Mouse (Mus musculus) limb, embryonic 10.5 days (tissue): ENCODE data around the gene Lhfpl2. TPM values are rescaled to one million over a fixed set of nuclear protein-coding genes. Genes with fewer than 3 reads are reported as not detected.

ENCODE experiments used
- DNase-seq: peaks from one replicate; pipeline ENCODE4 v3.0.0-alpha.2; 2017; ENCODE audit warnings: low spot score
- H3K27ac ChIP-seq: fragments of 300-500 bp; sonication (generic); 2 replicates; pipeline ENCODE4 v1.5.1; 2016; ENCODE audit warnings: mild to moderate bottlenecking
- H3K27me3 ChIP-seq: fragments of 300-500 bp; sonication (generic); 2 replicates; pipeline ENCODE4 v1.6.1; 2016; ENCODE audit warnings: low read depth, mild to moderate bottlenecking; ENCODE audit not compliant: poor library complexity, severe bottlenecking
- H3K36me3 ChIP-seq: fragments of 300-500 bp; sonication (generic); 2 replicates; pipeline ENCODE4 v1.6.1; 2016; ENCODE audit warnings: mild to moderate bottlenecking, moderate library complexity
- H3K4me1 ChIP-seq: fragments of 300-500 bp; sonication (generic); 2 replicates; pipeline ENCODE4 v1.6.1; 2016
- H3K4me3 ChIP-seq: fragments of 300-500 bp; sonication (generic); 2 replicates; pipeline ENCODE4 v1.5.1; 2016; ENCODE audit warnings: mild to moderate bottlenecking, moderate library complexity
- H3K9me3 ChIP-seq: fragments of 300-500 bp; sonication (generic); replicated peaks from 2 replicates; pipeline ENCODE4 v1.6.1; 2016; ENCODE audit warnings: mild to moderate bottlenecking
- WGBS: fragments of 180-500 bp; shearing (Covaris S2); methylation state at CpG from one replicate; pipeline ENCODE4 v1.1.7; 2016; 5-methylcytosine and 5-hydroxymethylcytosine counted together
- polyA plus RNA-seq: library from polyadenylated mRNA; unstranded; fragments of >200 nt; fragmentation: Nextera tagmentation; extraction: Ambion mirVana; gene quantifications from 2 replicates; pipeline ENCODE4 v1.2.1, GENCODE M21; 2016

The Lhfpl2 gene
- polyA plus RNA-seq, 1 experiment from 2014 or later, result 44.0 TPM

DNA sequence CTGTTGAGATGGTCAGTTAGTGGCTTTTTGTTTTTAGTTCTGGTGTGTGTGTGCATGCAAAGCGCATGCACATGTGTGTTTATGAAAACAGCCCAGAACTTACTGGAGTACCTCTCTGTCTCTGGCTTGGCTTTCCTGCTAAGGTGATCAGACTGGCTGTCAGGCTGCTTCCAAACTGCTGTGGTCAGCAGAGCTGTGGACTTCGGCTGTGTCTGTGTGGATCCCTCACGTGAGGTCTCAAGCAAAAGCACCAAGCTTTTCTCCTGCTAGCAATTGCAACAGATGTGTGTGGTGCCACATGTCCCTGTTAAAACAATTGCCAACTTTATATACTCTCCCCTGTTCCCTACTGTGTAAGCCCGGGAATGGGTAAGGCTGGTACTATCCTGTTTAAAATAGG, 82.8 kb downstream of the Lhfpl2 start:
- Histone ChIP-seq H3K36me3 (peaks cover 4% of the 10 kb centered on the region; the same call in 1 of the 2 replicates), H3K9me3 (no peaks in the 10 kb centered on the region), H3K27me3 (no peaks in the 10 kb centered on the region), H3K4me3 (no peak overlapping the region), H3K27ac (peak overlapping the region; percentile 37; the same call in 1 of the 2 replicates), H3K4me1 (peaks cover 79% of the 10 kb centered on the region)
- no peak for DNase-seq
- WGBS, result 89% methylated on average over 4 of the region's 4 CpGs

DNA sequence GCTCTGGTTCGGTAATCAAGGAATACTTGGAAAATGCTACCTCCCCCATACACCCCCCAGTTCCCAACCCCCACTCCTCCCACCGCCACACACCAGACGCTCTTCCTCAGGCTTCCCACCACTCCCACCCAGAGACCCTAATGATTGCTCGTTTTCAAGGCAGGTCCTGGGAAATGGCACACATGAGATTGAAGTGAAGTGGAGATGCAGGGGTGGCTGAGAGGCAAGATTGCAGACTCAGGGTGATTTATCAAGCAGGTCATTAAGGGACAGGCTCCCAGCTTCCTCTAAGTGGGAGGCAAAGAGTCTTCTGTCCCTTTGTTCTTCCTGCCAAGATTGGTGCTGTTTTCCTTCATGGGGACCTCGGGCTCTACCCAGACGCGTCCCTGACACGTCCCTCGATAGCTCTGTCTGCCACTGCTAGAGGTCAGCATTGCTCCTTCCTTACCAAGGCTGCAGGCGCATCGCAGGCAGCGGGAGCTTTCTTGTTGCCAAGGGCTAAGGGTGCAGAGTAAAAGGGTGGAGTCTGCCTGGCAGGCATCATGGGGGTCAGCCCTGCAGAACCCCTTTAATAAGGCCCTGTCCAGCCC, 85.6 kb downstream of the Lhfpl2 start:
- peak; percentile 45 for DNase-seq
- no peaks in the 10 kb centered on the region for H3K9me3 ChIP-seq
- H3K27ac ChIP-seq, result peak overlapping the region; percentile 66; the same call in 1 of the 2 replicates
- 4% methylated on average over 12 of the region's 12 CpGs for WGBS
- H3K36me3 ChIP-seq, result 0 out of 2 replicates have a peak, but pooled peaks cover under 1% of the 10 kb centered on the region
- no peak overlapping the region for H3K4me3 ChIP-seq
- peaks cover 65% of the 10 kb centered on the region for H3K4me1 ChIP-seq
- no peaks in the 10 kb centered on the region for H3K27me3 ChIP-seq

DNA sequence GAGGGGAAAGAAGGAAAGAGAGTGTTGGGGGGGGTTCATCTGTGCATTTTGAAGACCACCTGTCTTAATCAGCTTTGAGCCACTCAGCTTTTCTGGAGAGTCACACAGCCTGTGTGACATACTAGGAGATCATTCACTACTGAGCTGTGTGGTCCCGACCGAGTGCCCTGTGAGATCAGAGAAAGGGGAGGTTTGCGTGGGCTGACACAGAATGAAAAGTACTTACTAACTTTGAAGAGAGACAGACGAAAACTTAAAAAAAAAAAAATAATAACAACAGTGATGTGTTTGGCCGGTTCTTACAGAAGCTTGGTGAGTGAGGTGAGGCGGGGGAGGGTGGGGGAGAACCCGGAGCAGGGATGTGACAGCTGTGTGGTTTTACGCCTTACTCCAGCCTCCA, 86.9 kb downstream of the Lhfpl2 start:
- no peak overlapping the region for H3K27ac ChIP-seq
- 52% methylated on average over 8 of the region's 8 CpGs for WGBS
- peaks cover 56% of the 10 kb centered on the region for H3K4me1 ChIP-seq
- H3K36me3 ChIP-seq, result no peaks in the 10 kb centered on the region
- H3K9me3 ChIP-seq, result no peaks in the 10 kb centered on the region
- no peak for DNase-seq
- H3K4me3 ChIP-seq, result no peak overlapping the region
- H3K27me3 ChIP-seq, result no peaks in the 10 kb centered on the region

DNA sequence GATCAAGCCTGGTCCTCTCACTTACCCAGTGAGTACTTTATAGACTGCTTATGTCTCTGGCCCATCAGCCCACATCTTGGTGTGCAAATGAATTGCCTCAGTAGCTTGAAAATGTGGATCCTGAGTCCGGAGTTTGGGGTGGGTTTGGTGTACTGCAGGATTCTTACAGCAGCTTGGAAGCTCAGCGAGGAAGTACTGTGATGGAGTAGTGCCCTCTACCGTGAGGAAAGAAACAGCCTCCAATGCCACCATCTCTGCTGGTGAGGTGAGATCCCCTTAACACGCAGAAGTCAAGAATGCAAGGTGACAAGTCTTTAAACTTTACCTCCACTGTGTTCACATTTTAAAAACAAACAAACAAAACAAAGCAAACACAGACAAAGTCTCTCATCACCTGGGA, 89.7 kb downstream of the Lhfpl2 start:
- Histone ChIP-seq H3K4me1 (peaks cover 41% of the 10 kb centered on the region), H3K27ac (no peak overlapping the region), H3K9me3 (no peaks in the 10 kb centered on the region), H3K36me3 (0 out of 2 replicates have a peak, but pooled peaks cover 2% of the 10 kb centered on the region), H3K27me3 (no peaks in the 10 kb centered on the region), H3K4me3 (no peak overlapping the region)
- DNase-seq, result no peak
- 47% methylated on average over 4 of the region's 4 CpGs for WGBS

DNA sequence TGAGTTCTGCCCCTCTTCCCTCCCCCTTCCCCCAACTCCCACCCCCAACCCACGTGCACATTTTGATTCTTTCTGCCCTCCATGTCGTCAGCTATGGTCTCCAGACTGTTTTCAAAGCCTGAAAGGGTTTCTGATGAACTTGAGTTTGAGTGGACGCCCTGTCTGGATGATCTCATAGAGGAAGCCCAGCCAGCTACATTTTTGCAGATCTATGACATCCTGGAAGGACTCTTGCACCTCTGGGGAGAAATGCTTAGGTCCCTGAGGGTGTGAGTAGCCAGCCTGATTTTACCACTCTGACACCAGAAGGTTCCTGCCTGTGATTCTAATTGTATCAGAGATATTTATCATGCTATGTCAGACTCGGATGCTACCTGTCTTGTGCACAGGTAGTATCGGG, 91.4 kb downstream of the Lhfpl2 start:
- no peak overlapping the region for H3K27ac ChIP-seq
- H3K36me3 ChIP-seq, result 0 out of 2 replicates have a peak, but pooled peaks cover 9% of the 10 kb centered on the region
- no peak overlapping the region for H3K4me3 ChIP-seq
- H3K4me1 ChIP-seq, result peaks cover 23% of the 10 kb centered on the region
- DNase-seq, result no peak
- no peaks in the 10 kb centered on the region for H3K9me3 ChIP-seq
- 74% methylated on average over 5 of the region's 5 CpGs for WGBS
- H3K27me3 ChIP-seq, result no peaks in the 10 kb centered on the region

DNA sequence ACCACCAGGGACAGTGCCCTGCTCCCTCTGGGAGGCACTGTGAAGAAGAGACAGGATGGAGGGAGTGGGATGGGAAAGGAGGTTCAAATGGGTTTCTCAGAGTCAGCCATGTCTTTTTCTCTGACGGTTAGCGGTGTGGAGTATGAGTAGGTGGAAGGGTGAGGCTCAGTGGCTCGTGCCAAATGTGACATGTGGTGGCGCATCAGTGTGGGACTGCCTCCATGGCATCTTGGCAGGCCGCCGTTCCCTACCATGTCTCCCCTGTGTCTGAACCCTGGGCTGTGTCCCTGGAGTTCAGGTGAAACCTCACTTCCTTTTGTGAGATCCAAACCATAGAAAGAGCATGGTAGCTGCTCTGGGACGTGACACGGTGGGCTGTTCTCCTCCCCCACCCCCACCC, 92.2 kb downstream of the Lhfpl2 start:
- H3K4me3 ChIP-seq, result no peak overlapping the region
- no peaks in the 10 kb centered on the region for H3K27me3 ChIP-seq
- H3K9me3 ChIP-seq, result no peaks in the 10 kb centered on the region
- WGBS, result 91% methylated on average over 8 of the region's 8 CpGs
- H3K27ac ChIP-seq, result 0 out of 2 replicates have a peak overlapping the region, but pooled peaks have one; percentile 12
- DNase-seq, result no peak
- 0 out of 2 replicates have a peak, but pooled peaks cover 9% of the 10 kb centered on the region for H3K36me3 ChIP-seq
- peaks cover 17% of the 10 kb centered on the region for H3K4me1 ChIP-seq

DNA sequence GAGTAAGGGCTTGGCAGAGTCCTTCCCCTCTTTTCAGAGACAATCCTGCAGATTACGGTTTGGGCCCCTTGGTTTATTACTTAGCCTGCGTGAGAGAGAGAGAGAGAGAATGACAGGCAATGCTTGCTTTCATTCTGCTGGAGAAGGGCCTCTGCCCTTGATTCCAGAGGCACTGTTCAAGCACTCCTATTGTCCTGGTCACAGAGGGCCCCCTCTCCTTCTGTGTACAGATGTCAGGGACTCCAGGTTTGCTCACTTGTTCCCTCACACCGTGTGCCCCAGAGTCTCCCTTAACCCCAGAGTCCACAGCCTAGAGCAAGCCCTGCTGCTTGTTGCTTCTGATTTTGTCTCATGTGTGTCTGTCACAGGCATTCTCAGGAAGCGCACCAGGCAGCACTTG, 93.7 kb downstream of the Lhfpl2 start:
- no peaks in the 10 kb centered on the region for H3K9me3 ChIP-seq
- no peak overlapping the region; the same call in 1 of the 2 replicates for H3K27ac ChIP-seq
- no peak overlapping the region for H3K4me3 ChIP-seq
- WGBS, result 70% methylated on average over 4 of the region's 4 CpGs
- H3K36me3 ChIP-seq, result 0 out of 2 replicates have a peak, but pooled peaks cover 9% of the 10 kb centered on the region
- no peaks in the 10 kb centered on the region for H3K27me3 ChIP-seq
- DNase-seq, result no peak
- H3K4me1 ChIP-seq, result peaks cover 30% of the 10 kb centered on the region

DNA sequence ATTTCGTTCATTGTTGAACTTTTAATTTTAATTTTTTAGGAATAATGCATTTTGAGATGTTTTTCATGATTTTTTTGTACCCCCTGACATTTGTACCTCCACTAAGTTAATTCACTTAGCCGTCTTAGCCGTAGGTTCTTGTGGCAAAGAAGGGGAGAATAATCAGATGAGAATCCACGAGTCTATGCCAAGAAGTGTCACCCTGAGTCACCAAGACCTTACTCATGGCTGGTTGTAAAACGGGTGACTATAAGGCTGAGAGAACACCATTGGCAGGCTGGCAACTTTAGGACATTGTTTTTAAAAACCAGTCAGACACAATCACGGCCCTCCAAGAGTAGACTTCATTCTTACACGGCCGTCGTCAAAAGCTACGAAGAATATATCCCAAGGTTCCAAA, 95.2 kb downstream of the Lhfpl2 start:
- Histone ChIP-seq H3K27me3 (no peaks in the 10 kb centered on the region), H3K36me3 (peaks cover 14% of the 10 kb centered on the region; the same call in 1 of the 2 replicates), H3K4me3 (no peak overlapping the region), H3K27ac (no peak overlapping the region), H3K9me3 (no peaks in the 10 kb centered on the region), H3K4me1 (peaks cover 32% of the 10 kb centered on the region)
- no peak for DNase-seq
- 97% methylated on average over 10 of the region's 10 CpGs for WGBS

DNA sequence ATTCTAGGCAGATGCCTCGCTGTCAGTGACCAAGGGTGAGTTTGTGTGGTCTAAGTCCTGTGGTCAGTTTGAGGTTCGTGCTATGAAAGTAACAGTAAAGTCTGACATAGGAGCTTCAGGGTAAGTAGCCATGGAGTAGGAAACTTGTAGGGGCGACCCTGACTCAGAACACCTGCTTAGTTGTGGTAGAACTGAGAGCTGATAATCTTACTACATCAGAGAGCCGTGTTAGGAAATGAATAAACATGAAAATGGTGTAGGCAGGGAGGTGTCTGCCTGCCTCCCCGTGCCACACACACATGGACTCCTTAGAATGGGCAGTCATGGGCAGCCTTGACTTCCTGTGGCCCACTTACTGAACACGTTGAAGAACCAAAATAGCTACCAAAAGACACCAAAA, 96.1 kb downstream of the Lhfpl2 start:
- Histone ChIP-seq H3K36me3 (peaks cover 14% of the 10 kb centered on the region; the same call in 1 of the 2 replicates), H3K27me3 (no peaks in the 10 kb centered on the region), H3K27ac (no peak overlapping the region), H3K9me3 (no peaks in the 10 kb centered on the region), H3K4me1 (peaks cover 40% of the 10 kb centered on the region), H3K4me3 (no peak overlapping the region)
- 92% methylated on average over 6 of the region's 6 CpGs for WGBS
- no peak for DNase-seq

DNA sequence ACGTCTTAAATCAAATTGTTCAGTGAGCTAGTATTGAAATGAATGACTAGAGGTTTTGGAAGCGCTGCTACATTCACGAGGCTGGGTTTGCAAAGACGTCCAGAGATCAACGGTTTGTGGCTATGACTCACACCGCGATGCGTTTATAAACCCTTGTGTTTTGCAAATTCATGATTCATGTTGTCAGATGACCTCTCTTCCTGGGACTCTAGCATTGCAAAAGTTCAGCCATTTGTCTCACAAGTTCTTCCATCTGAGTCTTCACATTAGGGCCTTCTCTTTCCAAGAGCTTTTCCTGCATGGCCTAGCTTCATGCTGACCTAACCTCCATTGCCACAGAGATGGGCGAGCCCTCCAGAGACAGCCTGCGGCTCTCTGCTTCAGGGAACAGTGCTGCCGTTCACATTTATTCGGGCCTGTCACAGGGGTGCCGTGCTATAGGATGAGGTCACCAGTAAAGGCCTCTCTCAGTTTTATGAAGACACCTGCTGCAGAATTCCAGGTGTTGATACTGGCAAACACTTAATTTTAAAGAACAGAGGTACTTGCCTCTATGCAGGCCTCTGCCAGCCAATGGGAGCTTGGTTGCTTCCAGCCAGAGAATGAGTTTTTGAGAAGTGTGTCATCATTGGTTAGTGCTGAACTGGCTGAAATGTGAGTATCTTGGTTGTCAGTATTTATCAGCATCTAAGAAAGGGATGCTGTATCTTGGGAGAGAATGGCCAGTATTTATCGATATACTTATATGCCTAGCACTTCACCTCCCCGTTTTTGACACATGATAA, 97.1 kb downstream of the Lhfpl2 start:
- H3K27me3 ChIP-seq, result no peaks in the 10 kb centered on the region
- H3K4me1 ChIP-seq, result peaks cover 47% of the 10 kb centered on the region
- 90% methylated on average over 15 of the region's 15 CpGs for WGBS
- no peak overlapping the region for H3K4me3 ChIP-seq
- DNase-seq, result no peak
- no peaks in the 10 kb centered on the region for H3K9me3 ChIP-seq
- peaks cover 14% of the 10 kb centered on the region; the same call in 1 of the 2 replicates for H3K36me3 ChIP-seq
- no peak overlapping the region; the same call in 1 of the 2 replicates for H3K27ac ChIP-seq

DNA sequence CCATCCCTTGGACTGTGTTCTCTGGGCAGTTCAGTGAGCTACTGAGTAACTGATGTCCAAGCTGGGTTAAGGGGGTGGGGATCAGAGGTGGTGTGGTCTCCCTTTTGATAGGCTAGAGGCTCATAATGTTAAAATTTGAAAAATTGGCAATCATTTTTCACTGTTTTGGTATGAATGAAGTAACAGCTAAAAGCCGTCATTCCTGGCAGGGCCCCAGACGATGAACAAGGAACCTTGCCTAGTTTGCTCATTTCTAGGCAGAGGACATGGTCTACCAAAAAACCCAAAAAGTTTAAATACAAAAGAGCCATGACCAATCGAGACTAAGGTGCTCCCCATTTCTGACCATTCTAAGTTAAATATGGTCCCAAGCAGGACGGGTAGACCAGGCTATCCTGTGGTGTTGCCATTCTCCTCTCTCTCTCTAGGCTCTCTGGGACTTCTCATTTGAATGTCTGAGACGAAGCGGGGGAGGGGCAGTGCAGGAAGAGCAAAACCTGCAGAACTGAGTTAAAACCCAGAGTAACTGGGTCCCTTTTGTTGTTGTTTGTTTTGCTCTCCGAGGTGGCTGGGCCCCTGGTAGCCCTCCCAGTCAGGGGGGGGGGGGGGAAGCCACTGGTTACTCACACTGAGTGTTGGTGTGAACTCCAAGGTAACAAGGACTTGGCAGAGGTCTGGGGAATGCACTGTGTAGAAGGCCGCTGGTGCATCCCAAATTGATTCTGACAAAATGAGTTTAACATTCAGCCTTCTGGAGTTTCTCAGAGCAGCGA, 98.2 kb downstream of the Lhfpl2 start:
- Histone ChIP-seq H3K4me3 (no peak overlapping the region), H3K4me1 (peaks cover 44% of the 10 kb centered on the region), H3K36me3 (peaks cover 14% of the 10 kb centered on the region; the same call in 1 of the 2 replicates), H3K27me3 (no peaks in the 10 kb centered on the region), H3K9me3 (no peaks in the 10 kb centered on the region), H3K27ac (peak overlapping the region; percentile 46; the same call in 1 of the 2 replicates)
- no peak for DNase-seq
- WGBS, result 48% methylated on average over 9 of the region's 9 CpGs

DNA sequence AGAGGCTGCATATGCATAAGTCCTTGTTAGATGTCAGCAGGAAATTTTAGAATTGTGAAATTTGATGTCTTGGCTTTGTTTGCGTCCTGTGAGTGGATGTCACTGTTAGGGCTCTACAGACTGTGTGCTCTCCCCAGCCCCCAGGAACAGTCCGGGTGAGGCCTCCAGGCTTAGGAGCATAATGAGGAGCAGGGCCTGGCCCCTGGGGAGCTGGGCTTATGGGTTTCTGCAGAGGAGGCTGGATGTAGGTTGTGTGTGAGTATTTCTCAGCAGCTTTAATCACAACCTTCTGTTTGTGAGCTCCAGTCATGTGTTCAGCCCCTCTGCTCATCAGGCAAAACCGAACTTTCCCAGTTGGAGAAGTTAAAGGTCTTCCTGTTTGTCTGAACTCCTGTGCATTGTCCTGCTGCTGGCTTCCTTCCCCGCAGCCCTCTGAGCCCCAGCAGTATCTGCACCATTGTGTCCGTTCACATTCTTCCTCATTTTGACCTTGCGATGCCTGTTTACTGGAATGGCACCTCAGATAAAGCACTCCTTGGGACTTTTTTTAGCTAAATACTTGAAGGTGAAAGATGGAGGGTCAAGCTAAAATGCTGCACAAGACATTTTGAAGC, 101.4 kb downstream of the Lhfpl2 start:
- no peaks in the 10 kb centered on the region for H3K27me3 ChIP-seq
- 39% methylated on average over 6 of the region's 6 CpGs for WGBS
- DNase-seq, result peak; percentile 66

More for the DNA sequence above, 101.4 kb downstream of the Lhfpl2 start:
- Histone ChIP-seq H3K4me1 (peaks cover 47% of the 10 kb centered on the region), H3K36me3 (peaks cover 5% of the 10 kb centered on the region; the same call in 1 of the 2 replicates), H3K27ac (peak overlapping the region; percentile 76), H3K9me3 (no peaks in the 10 kb centered on the region), H3K4me3 (no peak overlapping the region)
